Mouse (Mus musculus) CD8-positive naive resting alpha-beta T cell, adult 2 months (primary cell): Measurements from ENCODE around the gene Arhgef7.

Experiments used
- DNase-seq, 2 experiments: peaks; one replicate each; pipeline ENCODE4 v3.0.0; 2022; ENCODE audit warnings: low read depth in 2 of 2, low spot score in 2 of 2

Gene Arhgef7

GRCm38 (mm10) chr8:11762048-11762447, 34.5 kb downstream of the Arhgef7 start:
- DNase-seq = no peak

- DNase-seq = no peak
Observed at GRCm38 (mm10) chr8:11762821-11763220, 35.3 kb downstream of the Arhgef7 start.

- DNase-seq = no peak
Observed at GRCm38 (mm10) chr8:11767213-11767840, 39.8 kb downstream of the Arhgef7 start.

DNA sequence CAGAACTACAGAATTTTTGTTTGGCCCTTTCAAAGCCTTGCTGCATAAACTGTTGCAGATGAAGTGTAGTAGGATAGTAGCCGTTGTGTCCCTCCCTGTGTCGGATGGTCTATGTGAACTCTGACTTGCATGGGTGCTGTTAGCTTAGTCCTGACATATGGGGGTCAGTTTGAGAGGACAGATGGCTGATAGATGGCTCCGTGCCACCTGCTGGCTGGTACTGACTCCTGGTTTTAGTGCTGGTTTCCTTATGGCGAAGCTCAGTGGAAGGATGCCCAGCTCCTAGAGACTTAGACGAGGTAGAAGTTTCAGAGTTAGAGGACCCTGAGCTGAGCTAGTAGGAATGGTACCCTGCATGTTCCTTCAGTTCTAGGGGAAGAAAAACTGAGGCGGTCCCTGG, 42.5 kb downstream of the Arhgef7 start:
- DNase-seq = no peak

DNA sequence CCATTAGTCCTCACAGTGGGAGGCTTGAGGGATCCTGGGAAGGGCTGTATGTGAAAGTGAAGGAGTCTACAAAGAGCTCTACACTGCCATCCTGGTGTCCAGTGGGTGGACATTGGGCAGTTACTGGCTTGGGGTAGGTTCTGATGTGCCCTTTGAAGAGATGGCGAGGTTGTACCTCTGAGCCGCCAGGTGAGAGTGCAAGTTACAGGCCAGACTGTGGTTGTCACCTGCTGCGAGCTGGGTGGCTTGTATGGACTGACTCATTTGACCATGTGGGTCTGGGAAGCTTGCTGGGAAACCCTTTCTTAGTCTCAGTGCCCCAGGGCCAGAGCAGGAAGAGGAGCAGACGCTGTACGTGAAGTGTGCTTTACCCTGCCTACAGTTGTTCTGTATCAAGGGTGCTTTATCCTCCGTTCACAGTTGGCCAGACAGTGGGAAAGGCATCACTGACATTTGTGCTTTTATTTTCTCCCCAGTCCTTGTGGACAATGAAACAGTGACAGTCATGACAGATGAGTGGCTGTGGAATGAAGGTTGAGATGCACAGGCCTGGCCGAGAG, 43.1 kb downstream of the Arhgef7 start:
- no peak for DNase-seq

DNA sequence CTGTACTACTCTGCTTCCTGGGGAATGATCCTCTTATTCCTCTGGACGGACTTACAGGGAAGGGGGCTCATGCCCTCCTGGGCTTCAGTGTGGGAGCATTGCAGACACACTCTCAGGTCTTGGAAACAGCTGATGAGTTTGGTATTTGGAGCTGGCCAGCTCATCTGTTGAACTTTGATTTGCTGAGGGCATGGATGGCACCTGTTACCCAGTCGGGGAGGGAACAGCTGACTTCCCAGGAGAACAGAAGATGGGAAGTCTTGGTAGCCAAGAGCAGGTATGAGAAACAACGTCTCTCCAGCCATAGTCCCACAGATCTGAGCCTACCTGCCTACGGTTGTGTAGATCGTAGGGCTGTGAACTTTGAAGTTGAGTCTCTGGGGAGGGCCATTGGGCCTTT, 44.1 kb downstream of the Arhgef7 start:
- DNase-seq = no peak

GRCm38 (mm10) chr8:11774195-11775076, 46.9 kb downstream of the Arhgef7 start:
- no peak for DNase-seq

DNA sequence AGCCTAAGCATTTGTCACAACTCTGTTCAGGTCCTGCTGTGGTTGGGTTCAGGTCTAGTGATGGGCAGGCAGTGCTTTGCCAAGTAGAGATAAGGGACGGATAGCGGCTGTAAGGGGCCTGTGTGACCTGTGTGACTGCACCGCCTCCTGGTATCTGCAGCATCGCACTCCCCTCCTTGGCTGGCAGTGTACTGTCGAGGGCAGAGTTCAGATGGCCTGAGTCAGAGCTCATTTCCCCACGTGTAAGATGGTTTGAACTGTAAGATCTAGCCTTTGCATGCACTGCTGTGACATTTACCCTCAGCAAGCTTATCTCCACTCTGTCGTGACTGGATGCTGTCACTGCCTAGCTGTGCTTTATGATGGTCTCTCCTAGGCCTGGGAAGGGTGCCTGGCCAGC, 48.4 kb downstream of the Arhgef7 start:
- no peak for DNase-seq

DNA sequence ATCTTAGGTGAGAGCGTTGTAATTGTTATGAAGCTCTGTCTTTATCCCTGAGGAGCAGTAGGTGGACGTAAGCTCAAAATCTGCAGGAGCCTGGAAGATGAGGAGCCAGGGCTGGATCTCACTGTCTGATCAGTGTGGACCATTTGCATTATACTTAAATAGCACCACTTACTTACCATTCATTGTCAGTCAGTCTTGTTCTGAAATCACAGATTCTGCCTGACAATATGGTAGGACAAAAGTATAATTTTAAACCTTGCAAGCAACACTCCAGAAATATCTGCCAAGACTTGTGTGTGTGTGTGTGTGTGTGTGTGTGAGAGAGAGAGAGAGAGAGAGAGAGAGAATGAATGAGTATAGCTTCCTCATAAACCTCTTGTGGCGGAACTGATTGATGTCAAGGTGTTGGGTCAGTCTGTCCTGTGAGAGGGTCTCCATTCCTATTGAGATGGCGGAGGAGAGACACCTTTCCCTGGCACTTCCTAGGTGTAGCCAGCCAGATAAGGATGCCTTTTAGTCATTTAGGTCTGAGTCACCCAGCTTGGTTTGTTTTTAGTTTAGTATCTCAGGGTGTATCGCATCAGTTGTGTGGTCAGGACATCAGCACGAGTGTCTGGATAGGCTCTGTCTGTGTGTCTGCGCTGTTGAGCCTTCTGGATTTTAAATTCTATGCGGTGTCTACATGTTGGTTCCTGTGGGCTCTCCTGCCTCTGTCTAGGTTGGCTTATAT, 49.1 kb downstream of the Arhgef7 start:
- DNase-seq = no peak

- no peak for DNase-seq
Observed at GRCm38 (mm10) chr8:11777201-11777600, 49.7 kb downstream of the Arhgef7 start.

- DNase-seq = no peak
Observed at GRCm38 (mm10) chr8:11778646-11779433, 51.3 kb downstream of the Arhgef7 start.

- DNase-seq = no peak
Observed at GRCm38 (mm10) chr8:11779844-11780634, 52.5 kb downstream of the Arhgef7 start.

DNA sequence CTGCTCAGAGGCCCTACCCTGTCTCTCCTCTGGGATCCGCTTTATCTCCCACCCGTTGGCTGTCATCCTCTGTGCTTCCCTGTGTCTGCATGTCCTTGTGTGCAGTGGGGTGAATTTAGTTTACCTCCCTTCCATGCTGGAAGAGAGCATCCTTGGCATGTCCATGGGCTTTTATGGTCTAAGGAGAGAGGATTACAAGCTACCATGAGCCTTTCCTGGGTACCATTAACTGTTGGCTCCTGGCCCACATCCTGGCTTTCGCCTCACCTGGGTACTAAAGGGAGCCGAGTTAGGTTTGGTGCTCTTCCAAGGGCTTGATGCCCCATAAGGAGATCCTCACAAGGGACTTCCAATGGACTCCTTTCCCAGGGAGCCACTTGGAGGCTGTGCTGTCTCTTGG, 53.1 kb downstream of the Arhgef7 start:
- no peak for DNase-seq

DNA sequence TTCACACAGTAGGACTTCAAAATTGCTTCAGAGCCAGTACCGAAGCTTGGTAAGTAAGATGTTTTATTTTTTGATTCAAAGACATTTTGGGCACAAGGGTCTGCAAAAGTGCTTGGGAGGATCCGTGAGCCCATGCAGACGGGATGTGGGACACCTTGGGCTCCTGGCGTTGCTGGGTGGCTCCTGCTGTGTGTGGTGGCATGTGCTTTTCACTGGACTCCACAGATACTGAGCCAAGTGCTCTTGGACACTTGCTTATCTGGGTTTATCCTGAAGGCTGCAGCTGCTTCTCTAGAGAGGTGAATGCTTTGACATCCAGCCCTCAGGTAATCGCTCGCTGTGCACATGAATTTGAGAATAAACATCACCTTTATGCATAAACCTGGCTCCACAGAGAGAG, 55.1 kb downstream of the Arhgef7 start:
- DNase-seq = no peak

GRCm38 (mm10) chr8:11783861-11784594, 56.5 kb downstream of the Arhgef7 start:
- no peak for DNase-seq

DNA sequence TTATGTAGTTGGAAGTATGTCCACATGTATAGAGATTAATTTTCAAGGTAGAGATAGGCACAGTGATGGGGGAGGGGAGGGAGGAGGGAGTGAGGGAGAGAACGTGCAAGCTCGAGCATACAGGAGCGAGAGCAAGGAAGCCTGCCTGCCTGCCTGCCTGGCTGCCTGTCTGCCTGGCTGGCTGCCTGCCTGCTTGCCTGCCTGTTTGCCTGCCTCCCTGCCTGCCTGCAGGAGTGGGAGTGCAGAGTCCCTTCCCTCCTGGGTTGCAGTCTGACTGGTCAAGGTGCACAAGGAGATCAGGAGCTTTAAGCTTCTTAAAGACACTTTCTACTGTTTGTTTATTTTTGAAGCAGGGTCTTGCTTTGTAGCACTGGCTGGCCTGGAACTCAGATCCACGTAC, 57.6 kb downstream of the Arhgef7 start:
- no peak for DNase-seq

DNA sequence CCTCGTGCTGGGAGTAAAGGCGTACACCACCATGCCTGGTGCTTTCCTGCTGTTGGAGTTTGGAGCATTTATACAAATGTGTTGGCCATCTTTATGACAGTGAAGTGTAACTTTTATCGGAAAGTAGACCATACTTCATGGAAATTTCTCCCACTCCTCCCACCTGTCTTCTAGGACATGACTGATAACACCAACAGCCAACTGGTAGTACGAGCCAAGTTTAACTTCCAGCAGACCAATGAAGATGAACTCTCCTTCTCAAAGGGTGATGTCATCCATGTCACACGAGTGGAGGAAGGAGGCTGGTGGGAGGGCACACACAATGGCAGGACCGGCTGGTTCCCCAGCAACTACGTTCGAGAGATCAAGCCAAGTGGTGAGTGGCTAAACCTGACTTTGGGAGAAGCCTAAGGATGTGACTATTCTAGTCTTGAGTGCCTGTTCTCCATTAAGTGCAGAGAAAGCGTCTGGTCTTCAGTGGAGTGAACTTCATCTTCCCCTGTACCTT, 58.1 kb downstream of the Arhgef7 start:
- no peak for DNase-seq

DNA sequence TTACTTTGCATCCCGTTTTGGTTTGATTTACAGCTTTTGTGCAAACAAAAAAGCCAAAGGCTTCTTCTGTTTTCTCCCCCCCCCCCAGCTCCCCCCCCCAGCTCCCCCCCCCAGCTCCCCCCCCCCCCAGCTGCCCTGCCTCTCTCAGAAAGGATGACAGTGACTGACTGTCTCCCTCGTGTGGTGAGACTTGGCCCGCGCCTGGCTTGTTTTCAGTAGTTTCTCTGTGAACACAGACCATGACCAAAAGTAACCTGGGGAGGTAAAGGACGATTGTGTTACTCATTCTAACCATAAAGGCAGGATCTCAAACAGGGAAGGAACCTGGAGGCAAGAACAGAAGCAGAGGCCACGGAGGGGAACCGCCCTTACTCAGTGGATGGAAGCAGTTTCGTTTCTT, 60.7 kb downstream of the Arhgef7 start:
- peak in 1 of 2 experiments; percentile 9 for DNase-seq

GRCm38 (mm10) chr8:11789168-11789567, 61.6 kb downstream of the Arhgef7 start:
- no peak for DNase-seq
